Mouse (Mus musculus): ENCODE measurements around the gene Wwp2.

DNA sequence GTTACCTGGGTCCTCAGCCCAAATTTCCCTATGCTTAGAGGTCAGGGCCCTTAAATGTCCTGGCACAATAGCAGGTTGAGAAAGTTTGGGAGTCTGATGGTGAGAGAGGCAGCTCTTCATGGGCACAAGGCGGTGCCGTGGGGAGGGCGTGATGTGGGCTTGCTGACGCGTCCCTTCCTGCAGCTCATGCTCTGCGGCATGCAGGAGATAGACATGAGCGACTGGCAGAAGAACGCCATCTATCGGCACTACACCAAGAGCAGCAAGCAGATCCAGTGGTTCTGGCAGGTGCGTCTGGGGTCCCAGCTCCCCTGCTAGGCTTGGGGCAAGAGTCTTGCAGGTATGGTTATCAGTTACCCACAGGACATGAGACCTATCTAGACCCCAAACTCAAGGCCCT, 119.1 kb downstream of the Wwp2 start:
- TF ChIP-seq CTCF (IDR thresholded peaks at IDR 0.05; ENCODE audit: low read depth, low read length) (no peak), POLR2A (IDR thresholded peaks at IDR 0.05; ENCODE audit: extremely low read depth, insufficient read depth, low read length) (no peak)
